Mouse (Mus musculus) frontal cortex, postnatal 36 days (tissue): ENCODE measurements around the gene Gm8271.
"Not testable (repeated sequence)": the region's sequence is repeated elsewhere in the genome, so short reads cannot be mapped to it uniquely, and the experiment has no call there.

Source experiments
- DNase-seq, 2 experiments: peaks; one replicate each; pipeline ENCODE4 v3.0.0; 2022; ENCODE audit warnings: low spot score in 2 of 2

The Gm8271 gene

GRCm38 (mm10) chr14:5185493-5185892 lies at the start of gene Gm8271:
TSS of gene Gm8271 (plus strand) at chr14:5185793.
- DNase-seq = not testable (repeated sequence)

DNA sequence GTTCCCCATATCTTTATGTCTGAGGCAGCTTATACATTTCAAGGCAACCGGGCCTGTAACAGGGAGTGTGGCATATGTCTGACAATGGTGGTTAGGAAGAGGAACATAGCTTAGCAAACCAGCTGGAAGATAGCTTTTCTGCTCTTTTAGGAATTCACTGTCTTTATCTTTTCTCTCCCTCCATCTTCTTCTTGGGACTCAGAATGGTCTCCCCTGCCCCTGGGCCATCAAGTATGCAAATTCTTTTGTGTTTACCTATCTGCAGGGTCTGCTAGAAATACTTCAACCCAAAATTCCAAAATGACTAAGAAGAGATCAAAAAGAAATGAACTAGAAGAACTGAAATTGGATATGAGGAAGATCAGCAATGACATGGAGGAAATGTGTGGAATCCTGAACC lies 21.4 kb upstream of the Gm8271 start, which contains the start of gene Gm3317:
Gene Gm3317, plus strand, starts transcription at position 301 of the 400 bp plus-strand sequence.
- DNase-seq = not testable (repeated sequence)
